Mouse (Mus musculus): ENCODE results near the gene Olfr456. TPM values are rescaled to one million over a fixed set of nuclear protein-coding genes. Genes with fewer than 3 reads are reported as not detected.
"Not testable (repeated sequence)": the region's sequence is repeated elsewhere in the genome, so short reads cannot be mapped to it uniquely, and the experiment has no call there.

Gene Olfr456
- total RNA-seq (2022) = not detected

- no peak for DNase-seq (ENCODE audit: low spot score in 2 of 2)
Observed at GRCm38 (mm10) chr6:42487114-42487513, at the start of gene Olfr456. TSS of gene Olfr456 (minus strand) at chr6:42487214.

- DNase-seq (ENCODE audit: low spot score in 2 of 2) = no peak
Observed at GRCm38 (mm10) chr6:42513461-42513860, 26.4 kb upstream of the Olfr456 start.

GRCm38 (mm10) chr6:42509311-42509710, 22.3 kb upstream of the Olfr456 start:
- no peak for DNase-seq (ENCODE audit: low spot score in 2 of 2)

- DNase-seq (ENCODE audit: low spot score in 2 of 2) = no peak
Observed at GRCm38 (mm10) chr6:42503478-42503877, 16.5 kb upstream of the Olfr456 start.

- DNase-seq (ENCODE audit: low spot score in 2 of 2) = no peak
Observed at GRCm38 (mm10) chr6:42489731-42490130, 2.7 kb upstream of the Olfr456 start.

GRCm38 (mm10) chr6:42484633-42485032, 2.4 kb downstream of the Olfr456 start:
- no peak for DNase-seq (ENCODE audit: low spot score in 2 of 2)

- DNase-seq (ENCODE audit: low spot score in 2 of 2) = no peak
Observed at GRCm38 (mm10) chr6:42476235-42476634, 10.8 kb downstream of the Olfr456 start, which contains the start of gene Olfr457. TSS of gene Olfr457 (minus strand) at chr6:42476335.

- not testable (repeated sequence) for DNase-seq (ENCODE audit: low spot score in 2 of 2)
Observed at GRCm38 (mm10) chr6:42471298-42471697, 15.7 kb downstream of the Olfr456 start.

GRCm38 (mm10) chr6:42470542-42470941, 16.5 kb downstream of the Olfr456 start:
- no peak for DNase-seq (ENCODE audit: low spot score in 2 of 2)

- DNase-seq (ENCODE audit: low spot score in 2 of 2) = no peak
Observed at GRCm38 (mm10) chr6:42465096-42465495, 21.9 kb downstream of the Olfr456 start, which contains the start of gene Olfr458. TSS of gene Olfr458 (minus strand) at chr6:42465196.

- no peak for DNase-seq (ENCODE audit: low spot score in 2 of 2)
Observed at GRCm38 (mm10) chr6:42447381-42447780, 39.6 kb downstream of the Olfr456 start.

- no peak for DNase-seq (ENCODE audit: low spot score in 2 of 2)
Observed at GRCm38 (mm10) chr6:42444491-42444890, 42.5 kb downstream of the Olfr456 start.

- no peak for DNase-seq (ENCODE audit: low spot score in 2 of 2)
Observed at GRCm38 (mm10) chr6:42441395-42441794, 45.6 kb downstream of the Olfr456 start.

Other genes with a start within 250 kb of the Olfr456 start
- 10 to 100 TPM; 36.8 to 57.2 (median 41.2) TPM for gene Gstk1, start 241.3 kb downstream of the Olfr456 start, total RNA-seq (2022)
- gene Tmem139, start 225.2 kb downstream of the Olfr456 start, total RNA-seq (2022) = not detected
- gene Casp2, start 222.2 kb downstream of the Olfr456 start, total RNA-seq (2022) = 1 to 10 TPM; 3.3 to 5.8 (median 4.2) TPM
- gene Clcn1, start 200.5 kb downstream of the Olfr456 start, total RNA-seq (2022) = 100 to 1,000 TPM; 145 to 180 (median 166) TPM
- under 1 TPM; 0.08 to 0.41 (median 0.21) TPM for gene Fam131b, start 162.6 kb downstream of the Olfr456 start, total RNA-seq (2022)
- gene Zyx, start 137.6 kb downstream of the Olfr456 start, total RNA-seq (2022) = 10 to 100 TPM; 12.1 to 15.9 (median 13.7) TPM
- under 1 TPM in 2 of 4 experiments, not detected in 2; 0.07 to 0.10 TPM for gene Epha1, start 113.9 kb downstream of the Olfr456 start, total RNA-seq (2022)
- gene Tas2r143, start 87.0 kb downstream of the Olfr456 start, total RNA-seq (2022) = not detected
- not detected for gene Tas2r135, start 81.8 kb downstream of the Olfr456 start, total RNA-seq (2022)
- not detected for gene Tas2r126, start 52.7 kb downstream of the Olfr456 start, total RNA-seq (2022)
- not detected for gene Olfr458, start 22.0 kb downstream of the Olfr456 start, total RNA-seq (2022)
- not detected for gene Olfr457, start 10.9 kb downstream of the Olfr456 start, total RNA-seq (2022)
- not detected for gene Olfr455, start 60.4 kb upstream of the Olfr456 start, total RNA-seq (2022)
- not detected for gene Tcaf3, start 110.5 kb upstream of the Olfr456 start, total RNA-seq (2022)
- 1 to 10 TPM; 1.2 to 2.0 (median 1.5) TPM for gene Tcaf2, start 158.0 kb upstream of the Olfr456 start, total RNA-seq (2022)
- gene Tcaf1, start 222.9 kb upstream of the Olfr456 start, total RNA-seq (2022) = 1 to 10 TPM; 3.9 to 6.3 (median 4.7) TPM